Mouse (Mus musculus): ENCODE measurements around the gene Glod4. TPM values are rescaled to one million over a fixed set of nuclear protein-coding genes. Genes with fewer than 3 reads are reported as not detected.

Gene Glod4
- polyA plus RNA-seq, 1 experiment from 2014 or later: 131 TPM

- Histone ChIP-seq H3K9ac (ENCODE audit: low read length) (no peak overlapping the region), H3K4me1 (ENCODE audit: control insufficient read depth, insufficient read depth, low read length) (no peaks in the 10 kb centered on the region; the same call in 1 of the 2 replicates), H3K4me3 (ENCODE audit: low read depth, low read length) (no peak overlapping the region), H3K27ac (ENCODE audit: low read depth, low read length) (no peak overlapping the region), H3K4me2 (no peak overlapping the region), H3K9me3 (ENCODE audit: control insufficient read depth, low read length) (no peaks in the 10 kb centered on the region), H3K36me3 (ENCODE audit: control insufficient read depth, insufficient read depth, low read length) (no peaks in the 10 kb centered on the region), H3K27me3 (ENCODE audit: control insufficient read depth, insufficient read depth, low read length) (no peaks in the 10 kb centered on the region)
- DNase-seq (ENCODE audit: low spot score, missing footprints) (no peak), ATAC-seq (ENCODE audit: low FRiP score) (no peak)
- 83% methylated on average over 4 of the region's 4 CpGs for WGBS
These were observed 92.5 kb downstream of the Glod4 start for GRCm38 (mm10) chr11:76150980-76151379.

- Histone ChIP-seq H3K36me3 (ENCODE audit: control insufficient read depth, insufficient read depth, low read length) (no peaks in the 10 kb centered on the region), H3K9me3 (ENCODE audit: control insufficient read depth, low read length) (no peaks in the 10 kb centered on the region), H3K4me1 (ENCODE audit: control insufficient read depth, insufficient read depth, low read length) (no peaks in the 10 kb centered on the region; the same call in 1 of the 2 replicates), H3K27me3 (ENCODE audit: control insufficient read depth, insufficient read depth, low read length) (no peaks in the 10 kb centered on the region), H3K4me3 (ENCODE audit: low read depth, low read length) (no peak overlapping the region), H3K27ac (ENCODE audit: low read depth, low read length) (no peak overlapping the region), H3K9ac (ENCODE audit: low read length) (no peak overlapping the region), H3K4me2 (no peak overlapping the region)
- 83% methylated on average over 8 of the region's 8 CpGs for WGBS
- DNase-seq (ENCODE audit: low spot score, missing footprints): no peak
- ATAC-seq (ENCODE audit: low FRiP score): no peak
These were observed 95.2 kb downstream of the Glod4 start for GRCm38 (mm10) chr11:76148055-76149008.

- Histone ChIP-seq H3K27ac (ENCODE audit: low read depth, low read length) (no peak overlapping the region), H3K4me2 (no peak overlapping the region), H3K36me3 (ENCODE audit: control insufficient read depth, insufficient read depth, low read length) (no peaks in the 10 kb centered on the region), H3K4me3 (ENCODE audit: low read depth, low read length) (no peak overlapping the region), H3K9ac (ENCODE audit: low read length) (no peak overlapping the region), H3K4me1 (ENCODE audit: control insufficient read depth, insufficient read depth, low read length) (no peaks in the 10 kb centered on the region; the same call in 1 of the 2 replicates), H3K27me3 (ENCODE audit: control insufficient read depth, insufficient read depth, low read length) (no peaks in the 10 kb centered on the region), H3K9me3 (ENCODE audit: control insufficient read depth, low read length) (no peaks in the 10 kb centered on the region)
- 88% methylated on average over 8 of the region's 8 CpGs for WGBS
- no peak for DNase-seq (ENCODE audit: low spot score, missing footprints)
- ATAC-seq (ENCODE audit: low FRiP score): no peak
These were observed 97.1 kb downstream of the Glod4 start for GRCm38 (mm10) chr11:76146187-76147010.

- H3K4me2 ChIP-seq: no peak overlapping the region
- no peaks in the 10 kb centered on the region; the same call in 1 of the 2 replicates for H3K4me1 ChIP-seq (ENCODE audit: control insufficient read depth, insufficient read depth, low read length)
- no peak for DNase-seq (ENCODE audit: low spot score, missing footprints)
- 96% methylated on average over 1 of the region's 1 CpGs for WGBS
- H3K9me3 ChIP-seq (ENCODE audit: control insufficient read depth, low read length): no peaks in the 10 kb centered on the region
- H3K9ac ChIP-seq (ENCODE audit: low read length): no peak overlapping the region
- no peak for ATAC-seq (ENCODE audit: low FRiP score)
- no peak overlapping the region for H3K27ac ChIP-seq (ENCODE audit: low read depth, low read length)
- H3K4me3 ChIP-seq (ENCODE audit: low read depth, low read length): no peak overlapping the region
- no peaks in the 10 kb centered on the region for H3K27me3 ChIP-seq (ENCODE audit: control insufficient read depth, insufficient read depth, low read length)
- H3K36me3 ChIP-seq (ENCODE audit: control insufficient read depth, insufficient read depth, low read length): no peaks in the 10 kb centered on the region
These were observed 98.4 kb downstream of the Glod4 start for GRCm38 (mm10) chr11:76145169-76145568.

DNA sequence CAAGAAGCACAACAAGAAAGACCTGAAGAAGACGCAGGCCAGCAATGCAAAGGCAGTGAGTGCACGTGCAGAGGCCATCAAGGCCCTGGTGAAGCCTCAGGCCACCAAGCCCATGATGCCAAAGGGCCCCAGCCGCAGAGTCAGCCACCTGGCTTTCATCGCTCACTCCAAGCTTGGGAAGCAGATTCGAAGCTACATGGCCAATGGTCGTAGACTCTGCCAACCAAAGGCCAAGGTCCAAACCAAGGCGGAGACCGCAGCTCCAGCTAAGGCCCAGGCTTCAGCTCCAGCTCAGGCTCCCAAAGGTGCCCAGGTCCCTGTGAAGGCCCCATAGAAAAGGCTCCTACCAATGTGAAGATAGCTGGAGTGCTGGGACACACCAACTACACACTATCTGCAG, 99.1 kb downstream of the Glod4 start:
- Histone ChIP-seq H3K27ac (ENCODE audit: low read depth, low read length) (no peak overlapping the region), H3K4me1 (ENCODE audit: control insufficient read depth, insufficient read depth, low read length) (no peaks in the 10 kb centered on the region; the same call in 1 of the 2 replicates), H3K9me3 (ENCODE audit: control insufficient read depth, low read length) (no peaks in the 10 kb centered on the region), H3K4me3 (ENCODE audit: low read depth, low read length) (no peak overlapping the region), H3K9ac (ENCODE audit: low read length) (no peak overlapping the region), H3K4me2 (no peak overlapping the region), H3K36me3 (ENCODE audit: control insufficient read depth, insufficient read depth, low read length) (no peaks in the 10 kb centered on the region), H3K27me3 (ENCODE audit: control insufficient read depth, insufficient read depth, low read length) (no peaks in the 10 kb centered on the region)
- 95% methylated on average over 8 of the region's 8 CpGs for WGBS
- DNase-seq (ENCODE audit: low spot score, missing footprints): no peak
- ATAC-seq (ENCODE audit: low FRiP score): no peak

- Histone ChIP-seq H3K4me2 (no peak overlapping the region), H3K27ac (ENCODE audit: low read depth, low read length) (no peak overlapping the region), H3K9ac (ENCODE audit: low read length) (no peak overlapping the region), H3K9me3 (ENCODE audit: control insufficient read depth, low read length) (no peaks in the 10 kb centered on the region), H3K27me3 (ENCODE audit: control insufficient read depth, insufficient read depth, low read length) (no peaks in the 10 kb centered on the region), H3K36me3 (ENCODE audit: control insufficient read depth, insufficient read depth, low read length) (0 out of 2 replicates have a peak, but pooled peaks cover 5% of the 10 kb centered on the region), H3K4me3 (ENCODE audit: low read depth, low read length) (no peak overlapping the region), H3K4me1 (ENCODE audit: control insufficient read depth, insufficient read depth, low read length) (no peaks in the 10 kb centered on the region)
- WGBS: 83% methylated on average over 3 of the region's 3 CpGs
- ATAC-seq (ENCODE audit: low FRiP score): no peak
- no peak for DNase-seq (ENCODE audit: low spot score, missing footprints)
These were observed 105.5 kb downstream of the Glod4 start for GRCm38 (mm10) chr11:76137996-76138395.

- no peak for ATAC-seq (ENCODE audit: low FRiP score)
- Histone ChIP-seq H3K9me3 (ENCODE audit: control insufficient read depth, low read length) (no peaks in the 10 kb centered on the region), H3K4me3 (ENCODE audit: low read depth, low read length) (no peak overlapping the region), H3K27me3 (ENCODE audit: control insufficient read depth, insufficient read depth, low read length) (no peaks in the 10 kb centered on the region), H3K9ac (ENCODE audit: low read length) (no peak overlapping the region), H3K27ac (ENCODE audit: low read depth, low read length) (no peak overlapping the region), H3K36me3 (ENCODE audit: control insufficient read depth, insufficient read depth, low read length) (0 out of 2 replicates have a peak, but pooled peaks cover 5% of the 10 kb centered on the region), H3K4me1 (ENCODE audit: control insufficient read depth, insufficient read depth, low read length) (no peaks in the 10 kb centered on the region), H3K4me2 (no peak overlapping the region)
- 84% methylated on average over 7 of the region's 7 CpGs for WGBS
- DNase-seq (ENCODE audit: low spot score, missing footprints): no peak
These were observed 107.7 kb downstream of the Glod4 start for GRCm38 (mm10) chr11:76135641-76136437.

GRCm38 (mm10) chr11:76130859-76131258, 112.7 kb downstream of the Glod4 start:
- Histone ChIP-seq H3K27me3 (ENCODE audit: control insufficient read depth, insufficient read depth, low read length) (no peaks in the 10 kb centered on the region), H3K9me3 (ENCODE audit: control insufficient read depth, low read length) (no peaks in the 10 kb centered on the region), H3K4me1 (ENCODE audit: control insufficient read depth, insufficient read depth, low read length) (no peaks in the 10 kb centered on the region), H3K36me3 (ENCODE audit: control insufficient read depth, insufficient read depth, low read length) (0 out of 2 replicates have a peak, but pooled peaks cover 3% of the 10 kb centered on the region), H3K9ac (ENCODE audit: low read length) (no peak overlapping the region), H3K4me3 (ENCODE audit: low read depth, low read length) (no peak overlapping the region), H3K27ac (ENCODE audit: low read depth, low read length) (no peak overlapping the region), H3K4me2 (no peak overlapping the region)
- DNase-seq (ENCODE audit: low spot score, missing footprints): no peak
- ATAC-seq (ENCODE audit: low FRiP score): no peak
- 86% methylated on average over 5 of the region's 5 CpGs for WGBS

All from midbrain, embryonic 11.5 days (tissue).